Comparison of ENCODE assay signal across 22 mouse cellular contexts in the genomic region with DNA sequence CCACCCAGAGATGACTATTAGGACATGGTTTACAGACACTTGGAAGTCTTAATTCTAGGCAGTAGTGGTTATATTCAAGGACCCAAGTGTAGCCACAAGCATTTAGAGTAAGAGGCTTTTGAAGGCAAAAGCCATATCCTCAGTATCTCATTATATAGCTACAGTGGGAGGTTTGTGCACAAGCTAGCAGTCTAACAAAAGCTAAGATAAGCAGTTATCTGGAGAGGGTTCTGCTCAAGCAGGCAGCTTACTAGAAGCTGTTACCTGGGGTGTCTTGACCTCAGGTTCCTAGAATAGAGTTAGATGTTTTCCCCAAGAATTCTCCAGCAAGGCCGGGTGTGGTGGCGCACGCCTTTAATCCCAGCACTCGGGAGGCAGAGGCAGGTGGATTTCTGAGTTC. TPM values are rescaled to one million over a fixed set of nuclear protein-coding genes. Genes with fewer than 3 reads are reported as not detected.
A peak's percentile ranks its signal among the peaks of the same experiment; 100 is the strongest.
DNase-seq lines count a peak whose midpoint lies in the region; TF ChIP-seq lines count a peak whose summit lies in the region.
"Had no signal": no experiment of that assay in that cellular context is flagged by ENCODE, and none has a peak within 500 bp of the region (broad histone marks: within the 10 kb centered on the region; RNA-seq: fewer than 3 reads in every experiment).

No protein-coding gene starts in this region.

- no peak for TF ChIP-seq POLR2A in MEL (IDR thresholded peaks at IDR 0.05; ENCODE audit: control insufficient read depth in 1 of 2, insufficient read depth in 1 of 2, low read depth in 1 of 2, low read length in 2 of 2, poor library complexity in 1 of 2)

- peak; percentile 46 for DNase-seq in MEL (ENCODE audit: low read depth, low spot score)
- DNase-seq in layer of hippocampus, postnatal 10 days (ENCODE audit: low spot score in 2 of 2), result no peak
- DNase-seq: adrenal gland, adult 2 months; adrenal gland, adult 8-10 months; adrenal gland, postnatal 10 days; adrenal gland, postnatal 14 days; adrenal gland, postnatal 25 days; adrenal gland, postnatal 36 days; B cell, adult 2 months; cerebellum, adult 11 months; cerebellum, adult 11-12 months; cerebellum, adult 18-20 months; cerebellum, adult 2 months; cerebellum, adult 8-10 months had no signal

- peaks cover 8 to 27% of the 10 kb centered on the region in 2 experiments for H3K4me1 ChIP-seq in MEL (ENCODE audit: control insufficient read depth in 1 of 2, insufficient read depth in 2 of 2, low read length in 2 of 2)

- H3K4me3 ChIP-seq in MEL (ENCODE audit: control insufficient read depth in 1 of 2, insufficient read depth in 1 of 2, low read depth in 2 of 2, low read length in 2 of 2), result no peak overlapping the region

- no peak overlapping the region for H3K9ac ChIP-seq in MEL (ENCODE audit: control insufficient read depth, low read depth, low read length, poor library complexity, severe bottlenecking)

- H3K27ac ChIP-seq in MEL (ENCODE audit: control insufficient read depth, low read depth, low read length), result no peak overlapping the region

- no peaks in the 10 kb centered on the region for H3K27me3 ChIP-seq in MEL (ENCODE audit: control insufficient read depth in 1 of 2, insufficient read depth in 2 of 2, low read length in 2 of 2)
- H3K27me3 ChIP-seq: CH12.LX had no signal

- peaks cover 22% of the 10 kb centered on the region for H3K79me2 ChIP-seq in MEL (ENCODE audit: control insufficient read depth, insufficient read depth, low read length, poor library complexity)

- peak in 1 of 2 experiments; percentile 50; a peak in 1 of 4 replicates for TF ChIP-seq EP300 in MEL (IDR thresholded peaks at IDR 0.05; ENCODE audit: low read depth in 1 of 2, low read length in 2 of 2)

- H3K9me3 ChIP-seq in MEL (replicated peaks; ENCODE audit: insufficient read depth, low read length), result no peaks in the 10 kb centered on the region
- H3K9me3 ChIP-seq: G1E had no signal

- H3K36me3 ChIP-seq in MEL (ENCODE audit: control insufficient read depth in 1 of 2, insufficient read depth in 2 of 2, low read length in 2 of 2), result peaks cover 11 to 46% of the 10 kb centered on the region in 2 experiments
- H3K36me3 ChIP-seq: G1E had no signal

- no peak for TF ChIP-seq RAD21 in MEL (IDR thresholded peaks at IDR 0.05; ENCODE audit: low read depth, low read length)

- TF ChIP-seq CTCF in MEL (IDR thresholded peaks at IDR 0.05 in 2 of 3, conservative IDR thresholded peaks at IDR 0.05 in 1 of 3; ENCODE audit: control insufficient read depth in 1 of 3, insufficient read depth in 1 of 3, low read depth in 2 of 3, low read length in 3 of 3, poor library complexity in 1 of 3, severe bottlenecking in 1 of 3), result no peak

TF ChIP-seq in MEL, 35 proteins besides CTCF, POLR2A, EP300 and RAD21:
- TF ChIP-seq KAT2A (conservative IDR thresholded peaks at IDR 0.05; ENCODE audit: low read depth, low read length) (no peak), RCOR1 (IDR thresholded peaks at IDR 0.05; ENCODE audit: low read depth, low read length) (0 out of 2 replicates have a peak, but pooled peaks have one; percentile 14), GATA1 (IDR thresholded peaks at IDR 0.05; ENCODE audit: low read depth, low read length) (peak; percentile 57), ETS1 (IDR thresholded peaks at IDR 0.05; ENCODE audit: low read depth, low read length) (0 out of 2 replicates have a peak, but pooled peaks have one; percentile 25), TCF12 (IDR thresholded peaks at IDR 0.05; ENCODE audit: low read depth, low read length) (0 out of 2 replicates have a peak, but pooled peaks have one; percentile 18), ELF1 (IDR thresholded peaks at IDR 0.05; ENCODE audit: low read depth, low read length) (no peak)

RNA-seq across cellular contexts. Expression of gene Trap1a, which starts 6.1 kb away (rescaled TPM):
- 383 and 424 TPM in 2 replicates for total RNA-seq in MEL (2012; rRNA removed)
- 100 to 1,000 TPM in 1 of 2 experiments, not detected in 1; 548 TPM for polyA plus RNA-seq in MEL (2012; ENCODE audit: insufficient read depth in 1 of 2, insufficient read length in 2 of 2, low read depth in 1 of 2, low replicate concordance in 2 of 2, missing spikeins in 1 of 2)
- not detected for total RNA-seq in layer of hippocampus, postnatal 10 days (2021)
- total RNA-seq: adrenal gland, adult 18-20 months; adrenal gland, adult 2 months; adrenal gland, adult 8-10 months; adrenal gland, postnatal 10 days; adrenal gland, postnatal 14 days; adrenal gland, postnatal 25 days; adrenal gland, postnatal 36 days; adrenal gland, postnatal 4 days; CH12.LX; G1E had no signal
- polyA plus RNA-seq: activated CD4-positive, CD25-positive, alpha-beta regulatory T cell, adult 4 months; adrenal gland, adult 2 months; C2C12; CD4-positive, CD25-positive, alpha-beta regulatory T cell, adult 4 months; G1E; Patski had no signal

Comparison
In these comparisons a context has a peak if more than half of its experiments do, and no peak if none do; other contexts are left out.
1. RNA of gene Trap1a, which starts 6.1 kb away (total RNA-seq): 383 to 424 TPM in MEL; not detected in layer of hippocampus, postnatal 10 days; every median in the first group is over 100 times any median in the second.